8 mouse cellular contexts compared by ENCODE assay signal in the genomic region with DNA sequence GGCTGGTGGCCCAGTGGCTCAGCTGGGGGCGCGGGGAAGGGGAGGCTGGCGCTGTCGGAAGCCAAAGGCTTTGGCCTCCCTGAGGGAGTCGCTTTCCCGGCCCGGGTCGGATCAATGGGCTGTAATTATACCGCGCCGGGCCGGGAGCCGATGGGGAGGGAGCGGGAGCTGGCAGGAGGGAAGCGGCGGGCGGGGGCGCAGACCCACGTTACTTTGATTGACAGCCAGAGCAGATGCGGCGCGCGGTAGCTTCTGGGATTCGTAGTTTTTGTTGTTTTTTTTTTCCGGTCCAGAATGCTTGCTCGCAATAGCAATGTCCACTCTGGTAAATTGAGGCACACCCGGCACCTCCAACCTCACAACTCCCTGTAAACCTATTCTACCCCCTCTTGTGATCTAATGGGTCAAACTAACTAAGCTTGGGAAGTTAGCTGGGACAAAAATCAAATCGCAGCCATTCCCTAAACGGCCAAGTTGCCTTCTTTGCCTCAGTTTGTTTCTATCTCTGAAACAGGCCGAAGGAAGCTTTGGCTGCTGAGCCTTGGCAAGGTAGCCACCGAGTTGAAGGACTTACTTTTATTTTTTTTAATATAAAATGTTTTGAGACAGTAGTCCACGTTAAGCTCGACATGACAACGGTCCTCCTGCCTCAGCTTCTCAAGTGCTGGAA. TPM values are rescaled to one million over a fixed set of nuclear protein-coding genes. Genes with fewer than 3 reads are reported as not detected.
DNase-seq lines count a peak whose midpoint lies in the region; TF ChIP-seq lines count a peak whose summit lies in the region.

No protein-coding gene starts in this region.

- no peak for TF ChIP-seq CTCF in cortical plate, adult 2 months (IDR thresholded peaks at IDR 0.05; ENCODE audit: extremely low read depth, insufficient read depth, low read length)
- TF ChIP-seq CTCF in left cerebral cortex, adult 2 months (IDR thresholded peaks at IDR 0.05) = no peak

- TF ChIP-seq POLR2A in cortical plate, adult 2 months (IDR thresholded peaks at IDR 0.05; ENCODE audit: extremely low read depth, insufficient read depth, low read length) = no peak

- intact Hi-C loops in left cerebral cortex, adult 2 months (cut with DNase I) = loop anchor here (1.0 to 2.0 kb wide), 2 partner anchors 29 to 34 kb away; no protein-coding TSS in a partner anchor

- no peaks in the 10 kb centered on the region for H3K79me2 ChIP-seq in macrophage (ENCODE audit: inconsistent target)

- 3% methylated on average over 34 of the region's 34 CpGs for WGBS in macrophage (ENCODE audit: missing documents)

- H3K27ac ChIP-seq in cortical plate, adult 2 months (ENCODE audit: insufficient read depth, low read length) = no peak overlapping the region
- peak overlapping the region; percentile 82 for H3K27ac ChIP-seq in left cerebral cortex, adult 2 months
- peak overlapping the region; percentile 33; the same call in 1 of the 2 replicates for H3K27ac ChIP-seq in macrophage

- DNase-seq in adipocyte (ENCODE audit: low spot score) = peak; percentile 89
- DNase-seq in gastrocnemius, adult 8-10 months (ENCODE audit: low spot score in 2 of 2) = peak; percentile 92
- peak; percentile 88 for DNase-seq in hindlimb bud, embryonic 11.5 days (ENCODE audit: extremely low spot score, low read depth, low spot score)
- peak; percentile 93 to 95 for DNase-seq in left cerebral cortex, adult 2 months (ENCODE audit: extremely low spot score in 1 of 2, low spot score in 2 of 2)
- DNase-seq in retina, postnatal 7 days (ENCODE audit: low read depth, low spot score) = peak; percentile 90
- DNase-seq in urinary bladder, adult 18-20 months (ENCODE audit: low spot score in 2 of 2) = peak; percentile 77 to 86

- no peaks in the 10 kb centered on the region; the same call in 1 of the 2 replicates for H3K36me3 ChIP-seq in macrophage (ENCODE audit: inconsistent target)

- H3K4me1 ChIP-seq in cortical plate, adult 2 months (ENCODE audit: control insufficient read depth, insufficient read depth, low read length) = 0 out of 2 replicates have a peak, but pooled peaks cover 2% of the 10 kb centered on the region

- peak overlapping the region; percentile 50 for H3K4me3 ChIP-seq in cortical plate, adult 2 months (ENCODE audit: insufficient read depth, low read length)
- peak overlapping the region; percentile 82 for H3K4me3 ChIP-seq in left cerebral cortex, adult 2 months
- H3K4me3 ChIP-seq in macrophage (ENCODE audit: inconsistent target) = peak overlapping the region; percentile 53

RNA-seq across cellular contexts. Expression of a gene that starts 3.4 kb away (rescaled TPM):
- polyA plus RNA-seq in cortical plate, adult 2 months (2012; rRNA removed) = 97.8 and 112 TPM in 2 replicates
- total RNA-seq in gastrocnemius, adult 8-10 months (2022) = 1 to 10 TPM; 3.1 to 4.3 (median 4.0) TPM
- total RNA-seq in left cerebral cortex, adult 2 months (2021) = 10 to 100 TPM; 36.2 to 40.7 TPM
- total RNA-seq in macrophage (2018; cell fraction: chromatin; rRNA removed) = 10 to 100 TPM in 25 of 26 experiments, 1 to 10 TPM in 1; 8.0 to 81.0 (median 27.5) TPM
- total RNA-seq in macrophage (2018; cell fraction: cytosol; rRNA removed) = 1 to 10 TPM in 20 of 26 experiments, under 1 TPM in 6; 0.41 to 3.4 (median 1.7) TPM
- total RNA-seq in macrophage (2018; cell fraction: nucleus; rRNA removed) = 10 to 100 TPM in 13 of 26 experiments, 1 to 10 TPM in 13; 2.7 to 40.2 (median 8.6) TPM
- 1.3 to 3.9 TPM (median 3.6 TPM) in 3 replicates for polyA plus RNA-seq in macrophage (2018)

RNA-seq across cellular contexts. Expression of a gene that starts 11.7 kb away (rescaled TPM):
- 897 and 916 TPM in 2 replicates for polyA plus RNA-seq in cortical plate, adult 2 months (2012; rRNA removed)
- total RNA-seq in gastrocnemius, adult 8-10 months (2022) = 100 to 1,000 TPM; 851 to 988 (median 920) TPM
- total RNA-seq in left cerebral cortex, adult 2 months (2021) = 100 to 1,000 TPM; 637 to 727 TPM
- 100 to 1,000 TPM in 2 of 26 experiments, 10 to 100 TPM in 19, 1 to 10 TPM in 5; 2.7 to 107 (median 27.0) TPM for total RNA-seq in macrophage (2018; cell fraction: chromatin; rRNA removed)
- 100 to 1,000 TPM; 207 to 355 (median 268) TPM for total RNA-seq in macrophage (2018; cell fraction: cytosol; rRNA removed)
- 100 to 1,000 TPM in 1 of 26 experiments, 10 to 100 TPM in 25; 19.7 to 104 (median 54.7) TPM for total RNA-seq in macrophage (2018; cell fraction: nucleus; rRNA removed)
- 301 to 334 TPM (median 303 TPM) in 3 replicates for polyA plus RNA-seq in macrophage (2018)

RNA-seq across cellular contexts. Expression of a gene that starts 26.0 kb away (rescaled TPM):
- 147 and 154 TPM in 2 replicates for polyA plus RNA-seq in cortical plate, adult 2 months (2012; rRNA removed)
- 10 to 100 TPM; 26.2 to 30.7 (median 28.4) TPM for total RNA-seq in gastrocnemius, adult 8-10 months (2022)
- total RNA-seq in left cerebral cortex, adult 2 months (2021) = 100 to 1,000 TPM; 106 to 110 TPM
- 10 to 100 TPM in 18 of 26 experiments, 1 to 10 TPM in 8; 1.5 to 34.9 (median 14.9) TPM for total RNA-seq in macrophage (2018; cell fraction: chromatin; rRNA removed)
- 1 to 10 TPM in 23 of 26 experiments, under 1 TPM in 3; 0.37 to 5.9 (median 4.1) TPM for total RNA-seq in macrophage (2018; cell fraction: cytosol; rRNA removed)
- 10 to 100 TPM in 13 of 26 experiments, 1 to 10 TPM in 13; 2.2 to 41.9 (median 9.7) TPM for total RNA-seq in macrophage (2018; cell fraction: nucleus; rRNA removed)
- polyA plus RNA-seq in macrophage (2018) = 3.5 to 6.3 TPM (median 6.2 TPM) in 3 replicates

RNA-seq across cellular contexts. Expression of a gene that starts 29.9 kb away (rescaled TPM):
- polyA plus RNA-seq in cortical plate, adult 2 months (2012; rRNA removed) = 21.2 and 25.3 TPM in 2 replicates
- total RNA-seq in gastrocnemius, adult 8-10 months (2022) = 1 to 10 TPM; 4.1 to 6.9 (median 5.3) TPM
- total RNA-seq in left cerebral cortex, adult 2 months (2021) = 10 to 100 TPM; 10.3 to 12.9 TPM
- 10 to 100 TPM in 23 of 26 experiments, 1 to 10 TPM in 3; 5.0 to 74.3 (median 29.9) TPM for total RNA-seq in macrophage (2018; cell fraction: chromatin; rRNA removed)
- total RNA-seq in macrophage (2018; cell fraction: cytosol; rRNA removed) = 10 to 100 TPM in 18 of 26 experiments, 1 to 10 TPM in 8; 6.2 to 16.4 (median 11.2) TPM
- 10 to 100 TPM in 21 of 26 experiments, 1 to 10 TPM in 5; 5.3 to 51.3 (median 15.2) TPM for total RNA-seq in macrophage (2018; cell fraction: nucleus; rRNA removed)
- 9.8 to 17.4 TPM (median 16.7 TPM) in 3 replicates for polyA plus RNA-seq in macrophage (2018)

RNA-seq across cellular contexts. Expression of a gene that starts 35.1 kb away (rescaled TPM):
- polyA plus RNA-seq in cortical plate, adult 2 months (2012; rRNA removed) = 3.7 and 4.2 TPM in 2 replicates
- total RNA-seq in gastrocnemius, adult 8-10 months (2022) = 1 to 10 TPM; 2.8 to 3.8 (median 3.0) TPM
- 1 to 10 TPM; 2.6 to 2.9 TPM for total RNA-seq in left cerebral cortex, adult 2 months (2021)
- total RNA-seq in macrophage (2018; cell fraction: chromatin; rRNA removed) = 1 to 10 TPM in 17 of 26 experiments, under 1 TPM in 8, not detected in 1; 0.37 to 5.0 (median 1.4) TPM
- total RNA-seq in macrophage (2018; cell fraction: cytosol; rRNA removed) = under 1 TPM; 0.07 to 0.78 (median 0.29) TPM
- 1 to 10 TPM in 20 of 26 experiments, under 1 TPM in 6; 0.31 to 4.6 (median 1.9) TPM for total RNA-seq in macrophage (2018; cell fraction: nucleus; rRNA removed)
- polyA plus RNA-seq in macrophage (2018) = 0.30 to 0.55 TPM (median 0.40 TPM) in 3 replicates

Comparison
In these comparisons a context has a peak if more than half of its experiments do, and no peak if none do; other contexts are left out.
1. RNA of a gene that starts 3.4 kb away (total RNA-seq): 36.2 to 40.7 TPM in left cerebral cortex, adult 2 months; 3.1 to 4.3 TPM in gastrocnemius, adult 8-10 months; every median in the first group is over 4 times any median in the second.
2. Peak in every context shown above with its lines, with median percentiles within 50 percentile points of each other: DNase-seq and H3K4me3 ChIP-seq.